Mouse (Mus musculus) cerebellum, postnatal 14 days (tissue): ENCODE data around the gene Vmn1r56.
"Not testable (repeated sequence)": the region's sequence is repeated elsewhere in the genome, so short reads cannot be mapped to it uniquely, and the experiment has no call there.

Experiments
- DNase-seq, 2 experiments: peaks; one replicate each; pipeline ENCODE4 v3.0.0; 2021; ENCODE audit warnings: mixed read lengths in 2 of 2

Vmn1r56 gene

GRCm38 (mm10) chr7:5196647-5197046 is at the start of gene Vmn1r56:
Gene Vmn1r56, minus strand, starts transcription at chr7:5196747.
- DNase-seq, result not testable (repeated sequence)

GRCm38 (mm10) chr7:5218193-5218592 is 21.6 kb upstream of the Vmn1r56 start, which contains the start of gene Vmn1r57:
Gene Vmn1r57, plus strand, starts transcription at chr7:5218493.
- not testable (repeated sequence) for DNase-seq

GRCm38 (mm10) chr7:5149570-5149969 is 47.0 kb downstream of the Vmn1r56 start, which contains the start of gene Vmn1r55:
Gene Vmn1r55, minus strand, starts transcription at chr7:5149670.
- DNase-seq, result not testable (repeated sequence)
